Mouse (Mus musculus) embryonic facial prominence, embryonic 15.5 days (tissue): ENCODE results near the gene Cracr2a. TPM values are rescaled to one million over a fixed set of nuclear protein-coding genes. Genes with fewer than 3 reads are reported as not detected.

Experiments used
- ATAC-seq: fragments of 200-750 bp; cut with Nextera tagmentation; 2 replicates; pipeline ENCODE4 v1.8.0; 2017; ENCODE audit warnings: low read depth, moderate TSS enrichment; ENCODE audit not compliant: insufficient number of reproducible peaks, low FRiP score, low TSS enrichment
- H3K27ac ChIP-seq: fragments of 300-500 bp; sonication (generic); replicated peaks from 2 replicates; pipeline ENCODE4 v1.5.1; 2015; ENCODE audit warnings: mild to moderate bottlenecking, inconsistent platforms
- H3K27me3 ChIP-seq: fragments of 300-500 bp; sonication (generic); 2 replicates; pipeline ENCODE4 v1.6.1; 2015; ENCODE audit warnings: inconsistent platforms
- H3K36me3 ChIP-seq: fragments of 300-500 bp; sonication (generic); 2 replicates; pipeline ENCODE4 v1.6.1; 2015; ENCODE audit warnings: mild to moderate bottlenecking, inconsistent platforms
- H3K4me1 ChIP-seq: fragments of 300-500 bp; sonication (generic); 2 replicates; pipeline ENCODE4 v1.6.1; 2015; ENCODE audit warnings: inconsistent platforms
- H3K4me2 ChIP-seq: fragments of 300-500 bp; sonication (generic); replicated peaks from 2 replicates; pipeline ENCODE4 v1.6.1; 2015; ENCODE audit warnings: mild to moderate bottlenecking, inconsistent platforms
- H3K4me3 ChIP-seq: fragments of 300-500 bp; sonication (generic); replicated peaks from 2 replicates; pipeline ENCODE4 v1.5.1; 2015; ENCODE audit warnings: mild to moderate bottlenecking, inconsistent platforms
- H3K9ac ChIP-seq: fragments of 300-500 bp; sonication (generic); 2 replicates; pipeline ENCODE4 v1.6.1; 2015; ENCODE audit warnings: inconsistent platforms
- H3K9me3 ChIP-seq: fragments of 300-500 bp; sonication (generic); replicated peaks from 2 replicates; pipeline ENCODE4 v1.6.1; 2016; ENCODE audit warnings: inconsistent platforms
- WGBS: fragments of 180-500 bp; shearing (Covaris S2); methylation state at CpG from one replicate; pipeline ENCODE4 v1.1.7; 2015; 5-methylcytosine and 5-hydroxymethylcytosine counted together
- polyA plus RNA-seq: library from polyadenylated mRNA; unstranded; fragments of >200 nt; fragmentation: Nextera tagmentation; extraction: Ambion mirVana; gene quantifications from 2 replicates; pipeline ENCODE4 v1.2.1, GENCODE M21; 2015

Cracr2a gene
- polyA plus RNA-seq, 1 experiment from 2014 or later, result 1.6 TPM

- no peak overlapping the region for H3K4me3 ChIP-seq
- H3K9ac ChIP-seq, result no peak overlapping the region
- 87% methylated on average over 2 of the region's 2 CpGs for WGBS
- peaks cover 10% of the 10 kb centered on the region for H3K4me1 ChIP-seq
- no peak overlapping the region for H3K4me2 ChIP-seq
- H3K27me3 ChIP-seq, result no peaks in the 10 kb centered on the region
- no peak overlapping the region for H3K27ac ChIP-seq
- H3K36me3 ChIP-seq, result no peaks in the 10 kb centered on the region
- no peak for ATAC-seq
- H3K9me3 ChIP-seq, result no peaks in the 10 kb centered on the region
Observed at GRCm38 (mm10) chr6:127629249-127629648, 68.1 kb downstream of the Cracr2a start.

- Histone ChIP-seq H3K4me2 (no peak overlapping the region), H3K27ac (no peak overlapping the region), H3K4me3 (no peak overlapping the region), H3K9me3 (no peaks in the 10 kb centered on the region), H3K36me3 (no peaks in the 10 kb centered on the region), H3K9ac (no peak overlapping the region), H3K4me1 (no peaks in the 10 kb centered on the region), H3K27me3 (no peaks in the 10 kb centered on the region)
- ATAC-seq, result no peak
- WGBS, result 63% methylated on average over 2 of the region's 2 CpGs
Observed at GRCm38 (mm10) chr6:127634858-127635257, 73.7 kb downstream of the Cracr2a start.

- Histone ChIP-seq H3K4me2 (no peak overlapping the region), H3K4me3 (no peak overlapping the region), H3K4me1 (no peaks in the 10 kb centered on the region), H3K9ac (no peak overlapping the region), H3K36me3 (no peaks in the 10 kb centered on the region), H3K27me3 (no peaks in the 10 kb centered on the region), H3K27ac (no peak overlapping the region), H3K9me3 (no peaks in the 10 kb centered on the region)
- 58% methylated on average over 9 of the region's 9 CpGs for WGBS
- no peak for ATAC-seq
Observed at GRCm38 (mm10) chr6:127635462-127636189, 74.5 kb downstream of the Cracr2a start.

- H3K36me3 ChIP-seq, result no peaks in the 10 kb centered on the region
- no peaks in the 10 kb centered on the region for H3K27me3 ChIP-seq
- H3K4me2 ChIP-seq, result no peak overlapping the region
- H3K9ac ChIP-seq, result no peak overlapping the region
- no peak for ATAC-seq
- WGBS, result 62% methylated on average over 8 of the region's 8 CpGs
- H3K9me3 ChIP-seq, result no peaks in the 10 kb centered on the region
- H3K27ac ChIP-seq, result no peak overlapping the region
- H3K4me1 ChIP-seq, result no peaks in the 10 kb centered on the region
- no peak overlapping the region for H3K4me3 ChIP-seq
Observed at GRCm38 (mm10) chr6:127641077-127641801, 80.1 kb downstream of the Cracr2a start.

- Histone ChIP-seq H3K4me2 (no peak overlapping the region), H3K4me1 (no peaks in the 10 kb centered on the region), H3K36me3 (no peaks in the 10 kb centered on the region), H3K27me3 (no peaks in the 10 kb centered on the region), H3K9me3 (peaks cover 8% of the 10 kb centered on the region; the same call in 1 of the 2 replicates), H3K27ac (no peak overlapping the region), H3K4me3 (no peak overlapping the region), H3K9ac (no peak overlapping the region)
- ATAC-seq, result no peak
- WGBS, result 36% methylated on average over 4 of the region's 4 CpGs
Observed at GRCm38 (mm10) chr6:127655988-127656387, 94.8 kb downstream of the Cracr2a start.

- WGBS, result 87% methylated on average over 11 of the region's 11 CpGs
- no peak overlapping the region for H3K4me2 ChIP-seq
- no peaks in the 10 kb centered on the region for H3K36me3 ChIP-seq
- no peak overlapping the region for H3K27ac ChIP-seq
- H3K4me1 ChIP-seq, result peaks cover 7% of the 10 kb centered on the region; the same call in 1 of the 2 replicates
- no peak overlapping the region for H3K4me3 ChIP-seq
- H3K9ac ChIP-seq, result no peak overlapping the region
- ATAC-seq, result no peak
- H3K27me3 ChIP-seq, result no peaks in the 10 kb centered on the region
- H3K9me3 ChIP-seq, result peaks cover 8% of the 10 kb centered on the region; the same call in 1 of the 2 replicates
Observed at GRCm38 (mm10) chr6:127657152-127657551, 96.0 kb downstream of the Cracr2a start.

GRCm38 (mm10) chr6:127659472-127659871 is 98.3 kb downstream of the Cracr2a start:
- H3K4me1 ChIP-seq, result peaks cover 9% of the 10 kb centered on the region; the same call in 1 of the 2 replicates

GRCm38 (mm10) chr6:127659966-127660365 is 98.8 kb downstream of the Cracr2a start:
- 76% methylated on average over 4 of the region's 4 CpGs for WGBS
- ATAC-seq, result no peak
- no peak overlapping the region for H3K27ac ChIP-seq

More at GRCm38 (mm10) chr6:127659472-127659871, 98.3 kb downstream of the Cracr2a start:
- Histone ChIP-seq H3K9me3 (peaks cover 2% of the 10 kb centered on the region; the same call in 1 of the 2 replicates), H3K27me3 (no peaks in the 10 kb centered on the region), H3K27ac (no peak overlapping the region), H3K4me3 (no peak overlapping the region), H3K36me3 (no peaks in the 10 kb centered on the region), H3K4me2 (no peak overlapping the region), H3K9ac (no peak overlapping the region)
- ATAC-seq, result no peak
- WGBS, result 66% methylated on average over 5 of the region's 5 CpGs

GRCm38 (mm10) chr6:127661717-127662292 is 100.7 kb downstream of the Cracr2a start:
- Histone ChIP-seq H3K4me3 (no peak overlapping the region), H3K4me2 (no peak overlapping the region), H3K9ac (no peak overlapping the region), H3K4me1 (peaks cover 9% of the 10 kb centered on the region; the same call in 1 of the 2 replicates), H3K27ac (peak overlapping the region; percentile 13; the same call in 1 of the 2 replicates), H3K9me3 (no peaks in the 10 kb centered on the region), H3K27me3 (no peaks in the 10 kb centered on the region; the same call in 1 of the 2 replicates), H3K36me3 (no peaks in the 10 kb centered on the region)
- 45% methylated on average over 7 of the region's 7 CpGs for WGBS
- no peak for ATAC-seq

More at GRCm38 (mm10) chr6:127659966-127660365, 98.8 kb downstream of the Cracr2a start:
- no peak overlapping the region for H3K4me2 ChIP-seq
- H3K9me3 ChIP-seq, result no peaks in the 10 kb centered on the region
- no peaks in the 10 kb centered on the region for H3K36me3 ChIP-seq
- H3K4me1 ChIP-seq, result peaks cover 9% of the 10 kb centered on the region; the same call in 1 of the 2 replicates
- H3K27me3 ChIP-seq, result no peaks in the 10 kb centered on the region; the same call in 1 of the 2 replicates
- H3K4me3 ChIP-seq, result no peak overlapping the region
- H3K9ac ChIP-seq, result no peak overlapping the region

GRCm38 (mm10) chr6:127663263-127663662 is 102.1 kb downstream of the Cracr2a start:
- no peak for ATAC-seq
- H3K36me3 ChIP-seq, result no peaks in the 10 kb centered on the region
- H3K27ac ChIP-seq, result no peak overlapping the region
- 80% methylated on average over 7 of the region's 7 CpGs for WGBS
- no peaks in the 10 kb centered on the region for H3K9me3 ChIP-seq
- peaks cover 9% of the 10 kb centered on the region; the same call in 1 of the 2 replicates for H3K4me1 ChIP-seq
- H3K27me3 ChIP-seq, result no peaks in the 10 kb centered on the region; the same call in 1 of the 2 replicates
- no peak overlapping the region for H3K4me2 ChIP-seq
- no peak overlapping the region for H3K4me3 ChIP-seq
- no peak overlapping the region for H3K9ac ChIP-seq

- 57% methylated on average over 4 of the region's 4 CpGs for WGBS
- Histone ChIP-seq H3K4me1 (no peaks in the 10 kb centered on the region), H3K9me3 (no peaks in the 10 kb centered on the region), H3K27me3 (no peaks in the 10 kb centered on the region; the same call in 1 of the 2 replicates), H3K27ac (no peak overlapping the region), H3K9ac (no peak overlapping the region), H3K36me3 (no peaks in the 10 kb centered on the region), H3K4me2 (no peak overlapping the region), H3K4me3 (no peak overlapping the region)
- ATAC-seq, result no peak
Observed at GRCm38 (mm10) chr6:127669313-127669712, 108.2 kb downstream of the Cracr2a start.
